Mouse (Mus musculus): Measurements from ENCODE around the gene Il18r1. TPM values are rescaled to one million over a fixed set of nuclear protein-coding genes. Genes with fewer than 3 reads are reported as not detected.

The Il18r1 gene
- polyA plus RNA-seq, 1 experiment from 2014 or later, result 1.2 TPM

DNA sequence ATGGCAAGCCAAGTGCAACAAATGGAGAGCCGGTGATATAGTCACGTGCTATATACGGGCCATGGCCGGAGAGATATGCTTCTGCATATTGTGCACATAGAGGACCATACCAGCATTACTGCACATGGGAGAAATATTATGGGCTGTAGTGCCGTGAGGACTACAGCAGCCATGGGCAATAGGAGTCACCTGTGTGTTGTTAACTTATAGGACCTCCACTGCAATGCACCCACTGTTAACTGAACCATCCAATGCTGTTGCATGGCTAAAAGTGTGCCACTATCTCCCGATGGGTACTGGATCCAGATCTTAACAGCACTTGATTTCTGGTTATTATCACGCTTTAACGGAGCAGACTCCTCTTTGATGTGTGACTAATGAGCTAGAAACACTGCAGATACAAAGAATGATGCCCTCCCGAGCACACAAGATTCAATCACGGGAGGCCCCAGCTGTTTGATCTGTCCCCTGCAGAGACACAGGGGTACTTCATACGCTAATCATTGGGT lies 81.8 kb downstream of the Il18r1 start:
- Histone ChIP-seq H3K27me3 (replicated peaks) (no peaks in the 10 kb centered on the region), H3K36me3 (no peaks in the 10 kb centered on the region), H3K4me2 (no peak overlapping the region), H3K4me1 (no peaks in the 10 kb centered on the region), H3K27ac (no peak overlapping the region), H3K9me3 (no peaks in the 10 kb centered on the region), H3K4me3 (replicated peaks) (no peak overlapping the region), H3K9ac (no peak overlapping the region)
- 70% methylated on average over 11 of the region's 11 CpGs for WGBS
- ATAC-seq (ENCODE audit: insufficient read depth, low FRiP score, low read depth), result no peak

DNA sequence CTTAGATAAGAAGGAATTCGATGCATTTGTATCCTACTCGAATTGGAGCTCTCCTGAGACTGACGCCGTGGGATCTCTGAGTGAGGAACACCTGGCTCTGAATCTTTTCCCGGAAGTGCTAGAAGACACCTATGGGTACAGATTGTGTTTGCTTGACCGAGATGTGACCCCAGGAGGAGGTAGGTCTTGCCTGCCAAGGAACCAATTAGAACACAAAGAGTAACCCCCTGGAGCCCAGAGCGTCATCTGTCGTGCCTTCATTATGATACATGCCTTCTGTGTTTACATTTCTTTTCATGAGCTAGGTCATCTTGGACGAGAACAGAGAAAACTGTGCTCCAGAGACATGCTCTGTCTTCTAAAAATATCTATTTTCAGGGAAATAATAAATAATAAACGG lies 82.4 kb downstream of the Il18r1 start:
- Histone ChIP-seq H3K27ac (no peak overlapping the region), H3K27me3 (replicated peaks) (no peaks in the 10 kb centered on the region), H3K4me1 (no peaks in the 10 kb centered on the region), H3K9me3 (no peaks in the 10 kb centered on the region), H3K4me3 (replicated peaks) (no peak overlapping the region), H3K36me3 (no peaks in the 10 kb centered on the region), H3K9ac (no peak overlapping the region), H3K4me2 (no peak overlapping the region)
- WGBS, result 34% methylated on average over 10 of the region's 10 CpGs
- no peak for ATAC-seq (ENCODE audit: insufficient read depth, low FRiP score, low read depth)

Other genes with a start within 250 kb of the Il18r1 start
- gene Il1r1, start 240.5 kb upstream of the Il18r1 start, polyA plus RNA-seq (2015; fragmentation: Nextera tagmentation; extraction: Ambion mirVana), result 9.3 TPM in 2 replicates
- gene Il1rl2, start 140.9 kb upstream of the Il18r1 start, polyA plus RNA-seq (2015; fragmentation: Nextera tagmentation; extraction: Ambion mirVana), result 7.2 and 7.5 TPM in 2 replicates
- 1.3 and 1.8 TPM in 2 replicates for gene Il1rl1, start 36.0 kb upstream of the Il18r1 start, polyA plus RNA-seq (2015; fragmentation: Nextera tagmentation; extraction: Ambion mirVana)
- gene Il18rap, start 49.8 kb downstream of the Il18r1 start, polyA plus RNA-seq (2015; fragmentation: Nextera tagmentation; extraction: Ambion mirVana), result 0.52 and 0.73 TPM in 2 replicates
- 3.2 and 5.3 TPM in 2 replicates for gene Slc9a4, start 114.5 kb downstream of the Il18r1 start, polyA plus RNA-seq (2015; fragmentation: Nextera tagmentation; extraction: Ambion mirVana)
- 1.8 and 2.3 TPM in 2 replicates for gene Slc9a2, start 215.0 kb downstream of the Il18r1 start, polyA plus RNA-seq (2015; fragmentation: Nextera tagmentation; extraction: Ambion mirVana)

Data from stomach, embryonic 15.5 days (tissue).